Mouse (Mus musculus) liver, postnatal 0 days (tissue): ENCODE data around the gene Syde2.

Experiments
- CTCF ChIP-seq: sonication (generic); IDR thresholded peaks from 2 replicates; pipeline ENCODE4 v1.5.1; 2016; ENCODE audit warnings: antibody characterized with exemption, low read depth
- EP300 ChIP-seq: IDR thresholded peaks from 2 replicates; pipeline ENCODE4 v1.6.1; 2016; ENCODE audit warnings: antibody characterized with exemption, low read depth, mild to moderate bottlenecking

DNA sequence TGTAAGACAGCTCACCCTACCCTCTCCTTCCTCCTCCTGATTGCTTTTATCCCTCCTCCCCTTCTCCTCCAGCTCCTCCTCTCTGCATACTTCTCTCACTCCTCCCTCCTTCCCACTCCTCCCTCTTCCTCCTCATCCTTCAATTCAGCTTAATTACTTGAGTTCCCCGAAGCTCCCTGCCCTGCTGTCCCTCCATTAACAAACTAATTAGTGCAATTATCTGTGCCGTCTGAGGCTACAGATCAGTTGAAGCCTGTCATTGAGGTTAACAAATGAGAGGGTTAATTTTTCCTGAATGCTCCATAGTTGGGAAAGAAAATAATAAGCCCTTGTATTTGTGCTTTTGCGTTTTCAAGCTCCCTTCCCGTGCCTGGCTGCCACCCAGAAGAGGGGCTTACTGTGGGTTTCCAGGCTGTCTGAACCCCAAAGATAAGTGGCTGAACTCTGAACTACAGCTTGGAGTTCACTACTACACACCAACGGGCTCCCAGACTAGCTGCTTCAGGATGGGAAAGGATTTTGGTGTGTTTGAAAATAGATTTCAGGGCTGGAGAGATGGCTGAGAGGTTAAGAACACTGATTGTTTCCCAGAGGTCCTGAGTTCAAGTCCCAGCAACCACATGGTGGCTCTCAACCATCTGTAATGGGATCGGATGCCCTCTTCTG is 40.0 kb upstream of the Syde2 start:
- no peak for TF ChIP-seq CTCF
- no peak for TF ChIP-seq EP300
